Mouse (Mus musculus): ENCODE data around the gene Tjp1. TPM values are rescaled to one million over a fixed set of nuclear protein-coding genes. Genes with fewer than 3 reads are reported as not detected.

Gene Tjp1
- total RNA-seq, 2 experiments from 2014 or later, result 82.5 to 86.3 TPM

DNA sequence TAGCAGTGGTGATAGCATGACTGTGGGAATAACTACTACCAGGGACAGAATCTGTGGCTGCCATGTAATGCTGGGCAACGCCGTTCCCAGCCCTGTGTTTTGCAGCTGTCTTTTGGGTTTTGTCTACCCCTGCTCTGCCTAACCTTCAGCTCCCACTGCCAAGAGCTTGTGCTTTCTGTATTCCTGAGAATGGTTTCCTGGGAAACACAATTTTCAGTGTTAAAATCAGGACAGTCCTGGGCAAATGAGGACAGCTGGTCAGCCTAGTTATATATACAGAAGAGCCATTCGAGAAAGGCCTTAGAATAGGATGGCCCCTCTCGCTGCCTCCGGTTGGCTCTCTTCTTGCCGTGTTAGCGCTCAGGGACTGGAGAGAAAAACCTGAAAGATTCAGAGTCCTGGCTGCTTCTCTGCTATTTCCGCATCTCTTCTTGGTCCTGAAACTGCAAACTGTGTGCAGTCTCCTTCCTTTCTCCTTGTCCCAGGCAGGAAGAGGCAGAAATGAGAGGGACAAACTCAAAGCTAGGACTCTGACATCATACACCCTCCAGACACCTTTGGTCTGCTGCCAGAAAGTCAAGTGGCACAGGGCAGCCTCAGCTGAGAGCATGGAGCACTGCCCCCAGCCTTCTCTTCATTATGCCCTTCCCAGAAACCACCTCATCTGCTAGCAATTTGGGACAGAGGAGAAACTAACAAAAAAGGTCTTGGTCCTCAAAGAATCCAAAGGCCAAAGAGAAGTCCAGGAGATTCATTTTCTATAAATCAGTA is 139.2 kb downstream of the Tjp1 start:
- DNase-seq, result peak; percentile 59 to 63

DNA sequence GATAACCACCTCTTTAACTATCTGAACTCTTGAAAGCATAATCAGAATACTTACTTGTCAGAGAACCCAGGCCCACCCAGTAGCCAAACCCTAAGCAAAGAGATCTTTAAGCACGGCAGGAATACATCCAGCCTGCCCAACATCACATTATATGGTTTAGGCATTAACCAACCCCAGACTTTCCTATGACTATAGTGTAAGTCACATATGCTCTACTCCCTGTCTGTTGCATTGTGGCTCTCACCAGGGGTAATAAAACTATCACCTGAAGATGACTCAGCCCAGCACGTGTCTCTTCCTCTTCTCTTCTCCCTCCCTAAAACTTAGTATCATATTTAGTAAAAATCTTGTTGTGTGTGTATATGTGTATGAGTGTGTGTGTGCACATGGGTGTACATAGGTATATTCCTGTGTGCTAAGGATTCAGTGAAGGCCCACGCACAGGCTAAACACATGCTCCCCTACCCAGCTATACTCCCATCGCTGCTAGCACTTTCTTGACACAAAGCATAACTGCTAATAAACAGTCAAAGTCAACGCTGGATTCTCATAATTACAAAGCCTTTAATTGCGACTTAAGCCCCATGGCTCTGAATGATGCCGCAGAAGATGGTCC is 139.9 kb downstream of the Tjp1 start:
- no peak for DNase-seq

DNA sequence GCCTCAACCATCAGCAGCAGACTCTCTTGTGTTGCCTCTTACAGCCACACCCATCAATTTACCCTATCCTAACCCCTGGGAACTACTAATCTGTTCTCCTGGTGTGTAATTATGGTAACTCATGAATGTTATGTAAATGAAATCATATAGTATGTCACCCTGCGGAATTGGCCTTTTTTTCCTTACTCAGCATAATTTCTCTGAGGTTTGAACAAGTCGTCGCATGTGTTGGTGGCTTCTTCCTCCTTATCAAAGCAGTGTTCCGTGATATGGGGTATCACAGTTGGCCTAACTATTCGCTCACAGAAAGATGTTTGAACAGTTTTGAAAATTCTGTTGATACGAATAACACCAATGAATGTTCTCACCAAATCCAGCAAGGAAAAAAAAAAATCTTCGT is 142.8 kb downstream of the Tjp1 start:
- DNase-seq, result no peak

DNA sequence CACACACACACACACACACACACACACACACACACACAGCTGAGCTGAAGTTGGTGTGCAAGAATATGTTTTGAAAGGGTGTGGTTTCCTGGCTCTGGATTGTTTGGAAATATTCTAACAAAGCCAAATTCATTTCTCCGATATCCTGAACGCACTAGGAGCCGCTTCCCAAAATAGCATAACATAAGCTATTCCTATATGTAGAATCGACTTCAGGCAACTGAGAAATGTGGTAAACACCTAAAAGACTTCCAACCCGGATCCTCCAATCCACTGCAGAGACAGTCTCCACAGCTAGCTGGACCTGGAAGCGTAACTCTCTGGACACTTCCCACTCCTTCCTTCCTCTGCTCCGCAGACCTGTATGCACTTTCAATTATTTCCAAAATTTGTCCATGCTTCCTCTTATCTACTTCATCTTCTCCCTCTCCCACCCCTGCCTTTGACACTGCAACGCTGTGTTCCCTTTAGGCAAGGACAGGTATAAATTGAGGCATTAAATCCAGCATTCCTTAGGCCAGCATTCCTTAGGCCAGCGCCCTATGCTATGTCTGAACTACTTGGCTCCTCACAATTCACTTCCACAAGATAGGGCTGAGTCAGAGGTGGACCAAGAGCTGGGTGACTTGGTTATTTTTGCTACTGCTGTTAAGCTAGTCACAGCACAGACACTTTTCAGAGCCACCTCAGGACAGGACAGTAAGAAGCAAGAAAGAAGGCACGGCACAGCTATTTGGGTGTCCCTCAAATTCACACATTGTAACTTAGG is 144.9 kb downstream of the Tjp1 start:
- peak in 1 of 2 experiments; percentile 33 for DNase-seq

DNA sequence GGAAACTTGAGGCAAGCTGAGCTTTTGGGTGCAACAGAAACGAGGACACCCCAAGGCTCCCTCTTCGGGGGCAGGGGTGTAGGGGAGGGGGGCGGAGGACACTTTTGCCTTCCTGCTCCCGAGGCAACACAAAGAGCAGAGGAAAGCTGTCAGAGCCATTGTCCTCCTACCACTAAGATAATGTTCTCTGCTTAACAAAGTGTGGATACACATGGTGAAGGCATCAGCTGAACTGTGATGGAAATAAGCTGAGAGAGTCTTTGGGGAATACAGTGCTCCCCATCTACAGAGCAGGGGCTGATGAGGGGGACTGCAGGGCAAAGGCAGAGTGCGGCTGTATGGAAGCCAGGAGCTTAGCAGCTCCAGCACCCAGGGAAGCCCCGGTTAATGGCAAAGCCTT is 145.7 kb downstream of the Tjp1 start:
- peak in 1 of 2 experiments; percentile 69 for DNase-seq

DNA sequence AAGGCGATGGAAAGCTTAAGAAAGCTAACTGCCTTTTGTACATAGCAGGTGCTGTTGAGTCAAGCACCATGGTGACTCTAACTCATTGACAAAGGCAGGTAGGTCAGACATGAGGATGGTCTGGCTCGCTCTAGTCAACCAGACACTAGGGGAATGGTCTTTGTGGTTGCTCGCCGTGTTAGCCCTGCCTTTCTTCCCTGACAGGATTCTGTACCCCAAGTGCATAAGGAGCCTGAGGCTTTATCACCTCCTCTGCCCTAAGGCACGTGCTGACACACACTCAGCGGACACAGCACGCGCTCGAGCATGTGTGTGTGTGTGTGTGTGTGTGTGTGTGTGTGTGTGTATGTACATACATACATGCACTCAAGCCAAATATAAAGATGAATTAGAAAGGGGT is 146.9 kb downstream of the Tjp1 start:
- DNase-seq, result no peak

DNA sequence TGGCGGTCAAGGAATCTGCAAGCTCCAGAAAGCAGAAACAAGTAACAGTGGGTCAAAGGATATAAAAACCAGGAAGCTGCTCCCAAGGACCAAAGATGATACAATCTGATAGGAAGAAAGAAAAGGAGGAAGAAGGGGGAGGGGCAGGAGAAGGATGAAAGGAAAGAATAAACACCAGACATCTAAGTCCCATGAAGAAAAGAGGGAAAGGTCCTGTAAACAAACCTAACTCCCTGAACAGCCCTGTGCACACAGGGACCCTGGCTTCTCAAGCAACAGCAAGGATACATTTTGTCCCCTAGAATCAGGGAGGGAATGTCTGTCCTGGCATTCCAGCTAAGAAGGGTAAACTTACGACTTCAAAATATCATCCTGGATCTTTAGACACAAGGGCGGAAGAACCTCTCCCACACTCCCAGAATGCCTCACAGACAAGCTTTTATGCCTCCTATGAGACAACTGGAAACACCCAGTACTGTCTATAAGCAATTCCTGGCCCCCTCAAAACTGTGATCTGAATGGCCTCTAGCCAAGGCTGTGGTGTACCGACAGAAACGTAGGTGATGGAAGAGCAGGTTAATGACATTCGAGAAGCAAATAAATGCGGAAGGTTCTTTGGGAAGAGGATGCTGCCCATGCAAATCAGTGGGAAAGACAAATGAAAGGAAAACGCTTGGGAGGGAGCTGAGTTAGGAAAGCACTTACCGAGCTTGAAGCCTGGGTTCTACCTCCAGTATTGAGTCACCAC is 148.6 kb downstream of the Tjp1 start:
- no peak for DNase-seq

DNA sequence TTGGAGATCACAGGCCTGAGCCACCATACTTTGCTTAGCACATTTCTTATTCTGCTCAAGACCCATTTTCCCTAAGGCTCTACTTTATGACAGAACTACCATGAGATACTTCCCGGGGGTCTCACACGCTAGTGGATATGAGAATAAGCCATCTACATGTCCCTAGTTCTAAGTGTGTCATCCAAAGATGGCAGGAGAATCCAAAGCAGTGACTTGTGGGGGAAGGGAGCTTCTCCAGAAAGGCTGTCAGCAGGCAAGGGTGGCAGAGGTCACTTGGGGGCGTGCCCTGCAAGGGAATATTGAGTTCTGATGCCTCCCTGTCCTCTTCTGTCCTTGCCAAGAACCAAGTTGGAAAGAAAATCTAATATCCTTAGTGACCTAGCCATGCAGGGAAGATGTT is 150.1 kb downstream of the Tjp1 start:
- DNase-seq, result no peak

DNA sequence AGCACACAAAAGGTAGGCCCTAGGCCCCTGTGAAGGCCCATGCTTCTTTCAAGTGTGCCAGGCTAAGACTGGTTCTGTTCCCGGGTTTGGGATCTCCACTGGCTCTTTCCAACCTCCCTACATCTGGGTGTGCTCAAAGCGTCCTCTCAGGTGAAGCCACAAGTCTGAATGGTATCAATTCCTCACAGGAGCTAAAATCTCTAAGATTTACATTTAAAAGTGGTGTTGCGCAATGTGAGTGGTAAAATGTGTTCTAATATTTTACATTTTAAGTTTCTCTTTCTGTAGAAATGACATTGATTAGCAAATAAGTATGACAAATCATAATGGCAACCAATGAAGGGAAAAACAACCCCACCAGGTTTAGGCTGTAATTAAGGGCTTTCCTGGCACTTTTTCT is 152.0 kb downstream of the Tjp1 start:
- DNase-seq, result no peak

DNA sequence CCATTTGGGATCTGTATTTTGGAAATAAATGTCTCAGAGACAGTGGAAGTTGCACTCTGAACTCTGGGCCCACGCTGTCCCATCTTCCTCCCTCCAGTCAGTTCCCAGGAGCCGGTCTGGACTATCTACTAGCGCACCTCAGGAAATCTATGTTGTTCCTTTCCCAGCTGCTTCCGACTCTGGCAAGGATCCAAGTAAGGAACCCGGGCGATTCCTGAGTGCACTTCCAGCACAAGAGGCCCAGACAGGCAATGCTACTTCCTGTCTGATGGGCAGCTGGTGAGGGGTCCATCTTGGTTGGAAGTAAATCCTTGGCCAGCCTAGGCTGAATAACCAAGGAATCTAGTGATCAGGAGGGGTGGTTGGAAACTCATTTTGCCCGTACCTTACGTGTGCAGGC is 152.4 kb downstream of the Tjp1 start:
- peak; percentile 59 to 85 for DNase-seq

DNA sequence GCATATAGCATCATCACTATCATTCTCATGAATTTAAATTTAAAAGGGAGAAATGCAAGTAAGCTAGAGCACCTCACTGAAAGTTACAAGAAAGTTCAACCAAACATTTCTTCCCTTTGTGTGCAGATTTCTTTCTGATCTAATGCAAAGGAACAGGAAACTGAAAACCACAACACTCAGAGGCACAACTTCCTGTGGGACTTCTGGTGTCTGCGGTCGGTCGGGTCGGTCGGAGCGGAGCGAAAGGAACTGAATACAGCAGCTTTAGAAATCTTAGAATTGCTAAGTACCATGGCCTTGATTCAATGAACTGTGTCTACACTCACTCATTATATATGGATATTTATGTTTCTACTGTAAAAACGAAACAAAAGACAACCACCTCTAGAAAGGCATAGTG is 154.2 kb downstream of the Tjp1 start:
- DNase-seq, result peak in 1 of 2 experiments; percentile 37

DNA sequence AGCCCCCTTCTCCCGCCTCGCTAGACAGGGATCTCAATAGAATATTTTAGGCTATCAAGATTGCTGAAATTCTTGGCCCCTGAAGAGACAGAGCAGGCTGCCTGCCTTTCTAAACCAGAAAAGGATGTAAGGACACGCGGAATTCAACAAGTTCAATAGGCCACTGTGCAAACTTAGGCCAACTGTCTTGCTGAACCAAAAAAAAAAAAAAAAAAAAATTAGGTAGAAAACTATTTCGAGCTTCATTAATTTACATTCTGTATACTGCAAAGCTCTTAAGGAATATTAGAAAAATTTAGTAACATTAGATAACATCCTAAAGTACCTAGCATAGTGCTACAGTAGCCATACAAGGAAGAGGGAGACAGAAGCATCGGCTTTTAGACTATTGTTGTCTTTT is 155.8 kb downstream of the Tjp1 start:
- DNase-seq, result no peak

DNA sequence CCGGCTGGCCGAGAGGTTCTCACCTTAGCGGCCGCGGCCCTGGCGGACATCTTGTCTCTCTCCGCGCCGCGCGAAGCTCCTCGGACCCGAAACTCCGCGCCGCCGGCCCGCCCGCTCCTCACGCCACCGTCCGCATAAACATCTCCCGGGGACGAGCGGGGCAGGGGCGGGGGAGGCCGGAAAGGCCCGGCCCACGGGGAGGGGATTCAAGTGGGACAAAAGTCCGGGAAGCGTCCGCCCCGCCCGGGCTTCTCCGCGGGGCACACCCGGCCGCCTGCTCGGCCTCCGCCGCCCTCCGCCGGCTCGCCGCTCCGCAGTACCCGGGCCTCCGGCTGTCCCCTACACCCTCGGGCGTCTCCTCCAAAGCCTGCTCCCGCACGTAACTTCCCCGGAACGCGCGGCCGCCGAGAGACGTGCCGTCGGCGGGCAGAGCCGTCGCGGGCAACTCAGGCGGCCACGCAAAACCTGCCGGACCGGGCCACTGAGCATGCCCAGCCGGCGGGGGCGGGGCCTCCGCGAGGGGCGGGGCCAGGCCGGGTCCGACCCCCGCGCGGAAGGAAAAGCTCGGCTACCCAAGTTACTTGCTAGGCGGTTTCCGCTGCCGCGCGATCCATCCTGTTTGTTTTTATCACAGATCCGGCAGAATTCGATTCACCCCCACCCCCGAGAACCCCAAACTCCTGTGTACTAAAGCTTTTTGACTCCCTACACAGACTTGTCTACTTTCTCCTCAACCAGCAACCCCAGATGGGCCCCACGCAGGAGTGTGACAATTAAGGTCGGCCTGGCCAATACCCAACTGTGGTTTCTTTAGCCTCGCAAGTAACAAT is 156.6 kb downstream of the Tjp1 start:
- peak; percentile 95 for DNase-seq

DNA sequence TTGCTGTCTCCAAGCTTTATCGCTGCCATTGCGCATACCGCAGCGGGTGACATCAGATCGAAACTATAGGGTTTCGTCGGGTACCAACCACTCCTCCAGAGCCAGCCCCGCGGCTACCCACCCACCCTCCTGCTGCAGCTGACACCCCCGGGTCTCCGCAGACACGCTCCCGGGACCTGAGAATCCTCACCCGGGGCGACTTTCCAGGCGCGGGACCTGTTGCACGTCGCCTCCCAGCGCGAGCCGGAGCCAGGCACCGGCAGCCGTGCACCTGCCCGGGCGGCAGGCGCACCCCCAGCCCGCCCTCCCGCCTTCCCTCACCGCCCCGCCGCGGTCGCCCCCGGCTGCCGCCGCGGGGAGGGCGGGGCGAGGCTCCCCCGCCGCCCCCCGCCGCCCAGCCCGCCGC is 157.2 kb downstream of the Tjp1 start:
- peak; percentile 39 to 55 for DNase-seq

DNA sequence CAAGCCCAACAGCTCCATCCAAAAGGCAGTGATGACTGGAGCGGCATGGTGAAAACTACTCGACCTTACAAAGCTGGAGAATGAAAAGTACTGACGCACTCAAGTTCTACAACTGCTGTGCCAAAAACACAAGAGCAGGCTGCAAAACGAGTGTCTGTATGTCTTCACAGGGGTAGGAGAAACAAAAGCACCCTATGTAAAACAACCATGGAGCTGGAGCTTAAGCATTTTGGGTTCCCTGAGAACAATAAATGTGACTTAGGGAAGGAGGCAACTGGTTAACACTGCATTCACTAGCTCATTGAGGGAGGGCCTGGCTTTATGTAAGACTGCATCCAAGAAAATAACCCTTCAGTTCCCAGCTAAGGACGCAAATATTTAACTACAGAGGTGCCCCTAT is 158.5 kb downstream of the Tjp1 start:
- no peak for DNase-seq

DNA sequence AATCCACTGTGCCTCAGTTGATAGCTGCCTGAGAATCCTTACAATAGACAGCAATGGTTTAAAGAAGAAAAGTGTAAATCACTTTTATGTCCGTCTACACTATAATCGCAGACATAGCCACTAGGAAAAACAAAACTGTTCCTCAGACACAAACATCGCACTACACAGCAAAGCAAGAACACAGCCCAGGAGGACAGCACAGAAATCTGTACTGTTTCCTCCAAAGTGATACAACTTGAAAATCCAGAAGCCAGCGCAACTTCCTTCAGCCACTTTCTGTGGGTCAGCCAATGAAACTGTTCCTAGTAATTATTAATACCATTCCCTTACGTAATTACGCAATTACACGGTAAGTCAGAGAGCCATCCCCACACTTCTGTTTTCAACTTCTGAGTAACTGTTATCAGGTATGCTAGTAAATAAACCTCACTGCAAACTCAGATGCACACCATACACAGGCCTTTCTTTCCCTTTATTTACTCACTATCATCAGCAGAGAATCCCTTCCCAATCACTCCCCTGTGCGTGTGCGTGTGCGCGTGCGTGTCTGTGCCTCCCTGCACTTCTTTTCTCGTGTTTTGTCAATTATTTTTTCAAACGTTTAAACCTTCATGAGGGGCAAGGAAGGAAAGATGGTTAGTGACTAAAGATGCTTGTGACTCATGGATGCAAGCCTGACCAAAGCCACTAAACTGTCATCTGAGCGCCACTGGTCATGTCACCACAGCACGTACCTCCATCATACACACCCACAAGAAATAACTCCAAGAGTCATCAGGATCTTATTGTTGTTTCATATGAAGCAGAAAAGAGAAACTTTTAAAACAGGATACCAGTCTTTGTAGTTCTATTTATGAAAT is 160.0 kb downstream of the Tjp1 start:
- no peak for DNase-seq

DNA sequence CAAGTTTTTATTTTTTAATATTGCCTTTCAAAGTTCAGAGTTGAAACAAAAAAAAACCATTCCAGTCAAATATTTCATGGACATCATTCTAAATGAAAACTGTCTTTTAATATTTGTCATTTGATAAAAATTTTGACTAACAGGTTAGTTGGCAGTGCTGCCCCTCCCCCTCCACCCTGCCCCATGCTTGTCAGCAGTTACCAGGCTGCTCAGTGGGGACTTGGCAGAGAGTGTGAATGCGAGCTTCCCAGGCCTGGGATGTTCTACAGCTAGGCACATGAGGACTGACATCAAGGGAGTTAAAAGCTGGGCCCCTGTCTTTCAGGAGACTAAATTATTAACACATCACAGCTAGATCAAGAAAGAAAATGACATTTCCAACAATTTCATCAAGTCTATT is 161.4 kb downstream of the Tjp1 start:
- DNase-seq, result peak; percentile 43 to 56

DNA sequence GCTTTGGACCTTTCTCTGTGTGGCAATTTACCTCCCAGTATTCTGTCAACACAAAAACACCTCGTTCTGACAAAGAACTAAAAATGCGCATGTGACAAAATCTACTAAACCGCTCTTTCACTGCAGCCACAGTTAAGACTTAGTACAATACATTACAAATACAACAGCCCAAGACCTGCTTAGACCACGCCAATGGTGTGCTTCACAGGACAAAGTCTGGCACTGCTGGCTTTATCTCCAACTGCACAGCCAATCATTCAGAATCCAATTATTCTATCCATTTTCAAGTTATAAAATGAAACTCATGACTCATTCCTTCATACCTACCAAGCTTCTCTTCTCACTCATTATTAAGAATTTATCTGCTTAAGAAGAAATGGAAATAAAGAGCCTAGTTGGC is 162.0 kb downstream of the Tjp1 start:
- DNase-seq, result no peak

DNA sequence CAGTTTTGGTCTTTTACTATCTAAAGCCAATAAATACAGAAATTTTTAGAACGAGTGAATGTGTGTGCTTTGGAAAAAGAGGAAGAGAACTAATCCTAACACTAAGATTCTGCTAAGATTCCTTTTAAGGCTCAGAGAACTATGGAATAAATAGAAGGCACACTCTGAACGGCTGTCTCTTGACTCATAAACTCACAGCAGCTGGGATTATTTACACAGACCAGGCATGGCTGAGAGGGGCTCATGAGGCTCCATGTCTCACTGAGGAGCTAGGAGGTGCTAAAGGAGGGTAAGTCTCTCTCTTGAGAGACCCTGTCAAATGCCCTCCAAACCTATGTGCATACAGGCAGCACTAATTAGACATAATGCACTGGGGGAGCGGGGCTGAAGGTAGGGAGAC is 167.3 kb downstream of the Tjp1 start:
- no peak for DNase-seq

DNA sequence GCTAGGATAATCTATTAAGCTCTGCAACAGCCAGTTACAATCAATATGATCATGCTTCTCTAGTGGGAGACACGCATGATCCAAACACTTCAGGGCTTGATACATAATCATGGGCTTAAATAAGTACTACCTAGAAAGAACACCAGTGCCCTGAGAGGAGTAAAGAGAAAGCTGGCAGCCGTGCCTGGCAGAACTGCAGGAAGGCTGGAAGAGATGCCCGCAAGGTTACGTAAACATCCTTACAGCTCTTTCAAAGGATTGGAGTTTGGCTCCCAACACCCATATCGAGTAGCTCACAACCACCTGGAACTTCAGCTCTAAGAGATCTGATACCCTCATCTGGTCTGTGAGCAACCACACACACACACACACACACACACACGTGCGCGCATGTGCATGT is 167.8 kb downstream of the Tjp1 start:
- DNase-seq, result peak in 1 of 2 experiments; percentile 34

DNA sequence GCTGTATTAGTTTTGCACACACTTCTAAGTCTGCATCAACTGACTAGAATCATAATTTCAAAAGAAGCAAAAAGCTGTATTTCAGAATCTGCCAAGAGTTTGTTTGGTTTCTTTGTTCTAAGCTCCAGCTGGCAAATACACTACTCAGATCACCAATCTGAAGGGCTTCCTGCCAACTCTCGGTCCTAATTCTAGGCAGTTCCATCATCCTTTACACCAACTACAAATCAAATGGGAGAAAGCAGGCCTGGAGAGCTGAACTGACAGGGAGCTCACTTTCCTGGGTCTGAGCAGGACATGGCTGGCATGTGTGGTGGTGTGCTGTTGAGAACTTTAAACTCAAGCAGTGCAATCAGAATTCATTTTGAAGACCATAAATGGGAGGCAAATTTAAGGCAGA is 170.0 kb downstream of the Tjp1 start:
- DNase-seq, result peak; percentile 62 to 68

All from heart, adult 18-20 months (tissue).